Mouse (Mus musculus) lung, embryonic 16.5 days (tissue): ENCODE results near the gene Apon. TPM values are rescaled to one million over a fixed set of nuclear protein-coding genes. Genes with fewer than 3 reads are reported as not detected.
"Not testable (repeated sequence)": the region's sequence is repeated elsewhere in the genome, so short reads cannot be mapped to it uniquely, and the experiment has no call there.

Experiments
- ATAC-seq: fragments of 200-750 bp; cut with Nextera tagmentation; 2 replicates; pipeline ENCODE4 v1.8.0; 2017; ENCODE audit warnings: low read depth, mild to moderate bottlenecking, moderate library complexity
- H3K27ac ChIP-seq: fragments of 300-500 bp; sonication (generic); 2 replicates; pipeline ENCODE4 v1.5.1; 2014; ENCODE audit warnings: mild to moderate bottlenecking, control low read depth, low read length
- H3K27me3 ChIP-seq: fragments of 300-500 bp; sonication (generic); 2 replicates; pipeline ENCODE4 v1.6.1; 2014; ENCODE audit warnings: low read depth, low read length, mixed read lengths; ENCODE audit not compliant: control insufficient read depth, insufficient read depth
- H3K36me3 ChIP-seq: fragments of 300-500 bp; sonication (generic); 2 replicates; pipeline ENCODE4 v1.6.1; 2014; ENCODE audit warnings: low read length; ENCODE audit not compliant: control insufficient read depth, insufficient read depth
- H3K4me1 ChIP-seq: fragments of 300-500 bp; sonication (generic); replicated peaks from 2 replicates; pipeline ENCODE4 v1.6.1; 2014; ENCODE audit warnings: low read length, mixed read lengths; ENCODE audit not compliant: control insufficient read depth, insufficient read depth
- H3K4me2 ChIP-seq: fragments of 300-500 bp; sonication (generic); 2 replicates; pipeline ENCODE4 v1.6.1; 2014; ENCODE audit warnings: low read depth, low read length, control low read depth
- H3K4me3 ChIP-seq: fragments of 300-500 bp; sonication (generic); 2 replicates; pipeline ENCODE4 v1.5.1; 2014; ENCODE audit warnings: mild to moderate bottlenecking, low read length, control low read depth
- H3K9ac ChIP-seq: fragments of 300-500 bp; sonication (generic); 2 replicates; pipeline ENCODE4 v1.6.1; 2014; ENCODE audit warnings: low read length, control low read depth
- H3K9me3 ChIP-seq: fragments of 300-500 bp; sonication (generic); 2 replicates; pipeline ENCODE4 v1.6.1; 2016; ENCODE audit warnings: low read length; ENCODE audit not compliant: control insufficient read depth
- WGBS: fragments of 180-500 bp; shearing (Covaris S2); extraction: QIAGEN DNeasy Blood & Tissue Kit; methylation state at CpG from one replicate; pipeline ENCODE4 v1.1.7; 2014; 5-methylcytosine and 5-hydroxymethylcytosine counted together
- polyA plus RNA-seq: library from polyadenylated mRNA; unstranded; fragments of >200 nt; fragmentation: Nextera tagmentation; extraction: Ambion mirVana; gene quantifications from 2 replicates; pipeline ENCODE4 v1.2.1, GENCODE M21; 2015

Apon gene
- polyA plus RNA-seq, 1 experiment from 2014 or later = 0.14 TPM

GRCm38 (mm10) chr10:128278158-128278557, 24.3 kb downstream of the Apon start:
- H3K27me3 ChIP-seq = no peaks in the 10 kb centered on the region
- H3K9ac ChIP-seq = no peak overlapping the region
- H3K27ac ChIP-seq = no peak overlapping the region
- ATAC-seq = peak; percentile 11; the same call in 1 of the 2 replicates
- no peaks in the 10 kb centered on the region for H3K4me1 ChIP-seq
- WGBS = 63% methylated on average over 6 of the region's 6 CpGs
- H3K9me3 ChIP-seq = no peaks in the 10 kb centered on the region
- no peak overlapping the region for H3K4me3 ChIP-seq
- H3K4me2 ChIP-seq = no peak overlapping the region
- H3K36me3 ChIP-seq = peaks cover 22% of the 10 kb centered on the region

- Histone ChIP-seq H3K4me1 (no peaks in the 10 kb centered on the region), H3K27me3 (no peaks in the 10 kb centered on the region), H3K4me3 (no peak overlapping the region), H3K9me3 (no peaks in the 10 kb centered on the region), H3K9ac (no peak overlapping the region), H3K4me2 (no peak overlapping the region), H3K27ac (no peak overlapping the region), H3K36me3 (peaks cover 33% of the 10 kb centered on the region)
- no peak for ATAC-seq
- WGBS = 81% methylated on average over 6 of the region's 6 CpGs
Measured at GRCm38 (mm10) chr10:128280943-128281342, 27.0 kb downstream of the Apon start.

DNA sequence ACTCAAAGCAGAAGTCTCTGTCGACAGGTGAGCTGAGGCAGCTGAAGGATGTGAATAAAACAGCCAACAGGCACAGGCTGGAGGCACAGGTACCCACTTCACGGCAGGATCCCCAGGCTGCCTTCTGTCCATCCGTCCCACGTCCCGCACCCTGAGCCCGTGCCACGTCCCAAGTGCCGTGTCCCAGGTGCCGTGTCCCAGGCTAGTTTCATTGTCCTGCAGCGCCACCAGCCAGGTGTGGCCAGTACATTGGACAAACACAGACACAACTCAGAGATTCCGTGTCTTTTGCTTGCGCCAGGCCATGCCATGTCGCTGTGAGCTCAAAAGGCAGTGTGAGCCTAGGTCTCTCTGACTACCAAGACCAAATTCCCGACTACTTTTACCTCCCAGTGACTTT, 27.8 kb downstream of the Apon start:
- Histone ChIP-seq H3K27me3 (no peaks in the 10 kb centered on the region), H3K36me3 (peaks cover 33% of the 10 kb centered on the region), H3K4me2 (no peak overlapping the region), H3K9me3 (no peaks in the 10 kb centered on the region), H3K9ac (no peak overlapping the region), H3K27ac (no peak overlapping the region), H3K4me1 (no peaks in the 10 kb centered on the region), H3K4me3 (no peak overlapping the region)
- WGBS = 85% methylated on average over 14 of the region's 14 CpGs
- ATAC-seq = no peak

- no peak for ATAC-seq
- WGBS = 74% methylated on average over 20 of the region's 20 CpGs
Measured at GRCm38 (mm10) chr10:128282886-128283450, 29.1 kb downstream of the Apon start.

DNA sequence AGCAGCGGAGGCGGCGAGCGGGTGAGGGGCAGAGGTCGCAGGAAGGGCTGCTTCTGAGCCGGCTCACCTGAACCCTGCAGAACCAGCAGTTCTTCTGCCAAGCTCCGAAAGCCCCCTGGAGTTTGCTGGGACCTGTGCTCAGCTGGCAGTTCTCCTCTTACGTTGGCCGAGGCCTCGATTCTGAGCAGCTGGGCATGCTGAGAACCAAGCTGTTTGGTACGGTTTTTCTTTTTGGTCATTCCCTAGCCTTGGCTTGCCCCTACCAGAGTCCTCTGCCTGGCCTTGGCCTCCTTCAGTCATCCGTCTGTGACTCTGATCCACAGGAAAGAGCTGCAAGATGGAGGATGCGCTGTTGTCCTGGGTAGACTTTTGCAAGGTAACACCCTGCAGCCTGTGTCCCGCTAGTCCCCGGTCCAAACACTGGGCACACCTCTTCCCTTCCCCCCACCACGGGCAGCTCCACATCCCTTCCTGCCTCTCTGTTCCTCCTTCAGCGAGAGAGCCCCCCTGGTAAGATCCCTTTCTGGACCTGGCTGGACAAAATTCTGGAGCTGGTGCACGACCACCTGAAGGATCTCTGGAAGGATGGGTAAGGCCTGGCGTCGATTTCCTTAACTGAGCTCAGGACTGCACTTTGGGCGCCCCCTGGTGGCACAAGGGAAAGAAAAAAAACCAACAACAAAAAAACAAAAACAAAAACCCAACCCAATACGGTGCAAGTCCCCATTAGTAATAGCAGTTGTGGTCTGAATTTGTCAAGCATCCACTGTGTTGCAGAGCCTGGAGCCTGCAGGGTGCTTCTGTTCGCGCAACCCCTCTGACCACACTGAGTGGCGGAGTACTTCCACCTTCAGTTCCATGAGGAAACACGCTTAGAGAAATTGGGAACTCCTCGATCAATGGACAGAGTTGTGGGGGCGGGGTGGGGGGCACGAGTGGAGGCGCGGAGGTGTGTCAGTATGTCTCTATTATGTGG, 30.0 kb downstream of the Apon start:
- H3K27me3 ChIP-seq = no peaks in the 10 kb centered on the region
- H3K4me2 ChIP-seq = no peak overlapping the region
- WGBS = 63% methylated on average over 31 of the region's 31 CpGs
- H3K36me3 ChIP-seq = peaks cover 28% of the 10 kb centered on the region
- ATAC-seq = peak; percentile 41; the same call in 1 of the 2 replicates
- H3K4me1 ChIP-seq = no peaks in the 10 kb centered on the region
- H3K9me3 ChIP-seq = no peaks in the 10 kb centered on the region
- no peak overlapping the region for H3K4me3 ChIP-seq
- no peak overlapping the region for H3K27ac ChIP-seq
- no peak overlapping the region for H3K9ac ChIP-seq

More at GRCm38 (mm10) chr10:128282886-128283450, 29.1 kb downstream of the Apon start:
- Histone ChIP-seq H3K9me3 (no peaks in the 10 kb centered on the region), H3K9ac (no peak overlapping the region), H3K4me1 (no peaks in the 10 kb centered on the region), H3K27ac (no peak overlapping the region), H3K4me3 (no peak overlapping the region), H3K36me3 (peaks cover 30% of the 10 kb centered on the region), H3K4me2 (no peak overlapping the region), H3K27me3 (no peaks in the 10 kb centered on the region)

GRCm38 (mm10) chr10:128290594-128290993, 36.7 kb downstream of the Apon start:
- ATAC-seq, H3K27ac ChIP-seq, H3K27me3 ChIP-seq, H3K9ac ChIP-seq, H3K4me2 ChIP-seq, H3K4me3 ChIP-seq, H3K9me3 ChIP-seq, H3K4me1 ChIP-seq, H3K36me3 ChIP-seq: not testable (repeated sequence)
- WGBS = 82% methylated on average over 1 of the region's 1 CpGs

- no peaks in the 10 kb centered on the region for H3K27me3 ChIP-seq
- no peak overlapping the region for H3K4me3 ChIP-seq
- H3K4me1 ChIP-seq = peaks cover 9% of the 10 kb centered on the region
- no peak overlapping the region for H3K4me2 ChIP-seq
- ATAC-seq = no peak
- no peak overlapping the region for H3K27ac ChIP-seq
- peaks cover 2% of the 10 kb centered on the region for H3K36me3 ChIP-seq
- H3K9me3 ChIP-seq = no peaks in the 10 kb centered on the region
- no peak overlapping the region for H3K9ac ChIP-seq
- 67% methylated on average over 13 of the region's 13 CpGs for WGBS
Measured at GRCm38 (mm10) chr10:128296370-128297090, 42.6 kb downstream of the Apon start.

GRCm38 (mm10) chr10:128297221-128297620, 43.3 kb downstream of the Apon start:
- H3K4me2 ChIP-seq = no peak overlapping the region
- H3K4me3 ChIP-seq = no peak overlapping the region
- H3K4me1 ChIP-seq = peaks cover 10% of the 10 kb centered on the region
- ATAC-seq = no peak
- 0 out of 2 replicates have a peak overlapping the region, but pooled peaks have one; percentile 25 for H3K9ac ChIP-seq
- H3K27me3 ChIP-seq = no peaks in the 10 kb centered on the region
- WGBS = 46% methylated on average over 4 of the region's 4 CpGs
- H3K9me3 ChIP-seq = no peaks in the 10 kb centered on the region
- no peaks in the 10 kb centered on the region for H3K36me3 ChIP-seq
- H3K27ac ChIP-seq = no peak overlapping the region

DNA sequence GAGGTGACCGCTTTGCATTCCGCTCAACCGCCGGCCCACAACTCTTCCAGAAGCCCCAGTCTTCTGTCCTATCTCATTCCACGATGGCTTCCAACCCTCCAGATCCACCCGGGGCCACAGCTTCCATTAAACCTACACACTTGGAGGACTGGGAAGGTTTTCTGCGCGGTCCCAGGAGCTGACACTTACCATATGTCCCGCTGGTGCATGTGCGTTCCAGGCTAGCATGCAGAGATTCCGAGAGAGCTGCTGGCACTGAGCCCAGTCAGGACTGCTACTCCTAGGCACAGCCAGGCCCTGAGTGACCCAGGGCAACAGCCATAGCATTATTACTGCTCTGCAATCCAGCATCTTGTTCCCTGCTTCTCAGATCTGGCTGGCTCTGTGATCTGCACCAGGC, 43.7 kb downstream of the Apon start:
- H3K4me2 ChIP-seq = no peak overlapping the region
- 0 out of 2 replicates have a peak overlapping the region, but pooled peaks have one; percentile 25 for H3K9ac ChIP-seq
- no peak overlapping the region for H3K4me3 ChIP-seq
- H3K27ac ChIP-seq = no peak overlapping the region
- WGBS = 57% methylated on average over 11 of the region's 11 CpGs
- no peaks in the 10 kb centered on the region for H3K9me3 ChIP-seq
- H3K4me1 ChIP-seq = peaks cover 13% of the 10 kb centered on the region
- H3K27me3 ChIP-seq = no peaks in the 10 kb centered on the region
- no peaks in the 10 kb centered on the region for H3K36me3 ChIP-seq
- peak; percentile 86 for ATAC-seq
